Mouse (Mus musculus) cerebellum, adult 2 months (tissue): ENCODE measurements around the gene Phykpl.

ENCODE experiments used
- CTCF ChIP-seq: fragments of 200-500 bp; IDR thresholded peaks from 2 replicates; pipeline ENCODE4 v1.5.1; 2011; ENCODE audit warnings: low read depth, mild to moderate bottlenecking, control low read depth, low read length, moderate library complexity, borderline replicate concordance; ENCODE audit not compliant: insufficient read depth
- POLR2A ChIP-seq: fragments of 200-500 bp; IDR thresholded peaks from 2 replicates; pipeline ENCODE4 v1.6.1; 2011; ENCODE audit warnings: low read length, control low read depth, borderline replicate concordance; ENCODE audit not compliant: insufficient read depth

- TF ChIP-seq CTCF, result no peak
- no peak for TF ChIP-seq POLR2A
Measured at GRCm38 (mm10) chr11:51645293-51645692, 60.7 kb downstream of the Phykpl start.
